ENCODE assay signal across 16 mouse cellular contexts in genomic region chr5:110505611-110506294, GRCm38 (mm10). TPM values are rescaled to one million over a fixed set of nuclear protein-coding genes. Genes with fewer than 3 reads are reported as not detected.
A peak's percentile ranks its signal among the peaks of the same experiment; 100 is the strongest.
DNase-seq lines count a peak whose midpoint lies in the region; ATAC-seq lines count a peak whose summit lies in the region.
"Had no signal": no experiment of that assay in that cellular context is flagged by ENCODE, and none has a peak within 500 bp of the region (broad histone marks: within the 10 kb centered on the region; RNA-seq: fewer than 3 reads in every experiment).

No protein-coding gene starts in this region.

- peaks cover 19% of the 10 kb centered on the region for H3K4me1 ChIP-seq in midbrain, embryonic 10.5 days
- 0 out of 2 replicates have a peak, but pooled peaks cover 3% of the 10 kb centered on the region for H3K4me1 ChIP-seq in midbrain, embryonic 15.5 days
- peaks cover 17% of the 10 kb centered on the region for H3K4me1 ChIP-seq in embryonic facial prominence, embryonic 10.5 days

- peak; percentile 89 for DNase-seq in heart, adult 11 months
- DNase-seq in heart, postnatal 4 days, result no peak
- no peak for DNase-seq in midbrain, embryonic 10.5 days (ENCODE audit: low spot score)
- DNase-seq in embryonic facial prominence, embryonic 10.5 days (ENCODE audit: low spot score), result peak; percentile 14
- DNase-seq in retina, embryonic 14.5 days (ENCODE audit: low spot score), result peak; percentile 63
- no peak for DNase-seq in cerebellum, postnatal 14 days
- DNase-seq: adrenal gland, adult 2 months; cerebellum, adult 2 months; kidney, adult 2 months; kidney, postnatal 25 days; left cerebral cortex, postnatal 4 days; lung, embryonic 14.5 days had no signal

- ATAC-seq in midbrain, embryonic 15.5 days (replicated peaks), result no peak

- H3K9ac ChIP-seq in midbrain, embryonic 15.5 days, result no peak overlapping the region
- H3K9ac ChIP-seq: lung, embryonic 14.5 days had no signal

- H3K4me2 ChIP-seq in midbrain, embryonic 15.5 days, result no peak overlapping the region
- H3K4me2 ChIP-seq: liver, embryonic 11.5 days; lung, embryonic 14.5 days had no signal

- peak overlapping the region; percentile 52; the same call in 1 of the 2 replicates for H3K27ac ChIP-seq in midbrain, embryonic 10.5 days (replicated peaks)
- no peak overlapping the region; the same call in 1 of the 2 replicates for H3K27ac ChIP-seq in midbrain, embryonic 15.5 days
- no peak overlapping the region; the same call in 1 of the 2 replicates for H3K27ac ChIP-seq in embryonic facial prominence, embryonic 10.5 days (replicated peaks)

- H3K27me3 ChIP-seq in midbrain, embryonic 10.5 days (ENCODE audit: low read depth, poor library complexity, severe bottlenecking), result peaks cover 12% of the 10 kb centered on the region; the same call in 1 of the 2 replicates
- no peaks in the 10 kb centered on the region for H3K27me3 ChIP-seq in midbrain, embryonic 15.5 days (replicated peaks)
- peaks cover 12% of the 10 kb centered on the region; the same call in 1 of the 2 replicates for H3K27me3 ChIP-seq in embryonic facial prominence, embryonic 10.5 days (replicated peaks; ENCODE audit: low read depth, poor library complexity, severe bottlenecking)

- no peaks in the 10 kb centered on the region for H3K36me3 ChIP-seq in midbrain, embryonic 10.5 days
- H3K36me3 ChIP-seq in midbrain, embryonic 15.5 days (replicated peaks), result no peaks in the 10 kb centered on the region
- H3K36me3 ChIP-seq in embryonic facial prominence, embryonic 10.5 days (replicated peaks), result no peaks in the 10 kb centered on the region

- no peak overlapping the region for H3K4me3 ChIP-seq in midbrain, embryonic 10.5 days
- no peak overlapping the region for H3K4me3 ChIP-seq in midbrain, embryonic 15.5 days
- H3K4me3 ChIP-seq in embryonic facial prominence, embryonic 10.5 days, result no peak overlapping the region

- 63% methylated on average over 10 of the region's 10 CpGs for WGBS in midbrain, embryonic 10.5 days
- 50% methylated on average over 10 of the region's 10 CpGs for WGBS in midbrain, embryonic 15.5 days
- 57% methylated on average over 10 of the region's 10 CpGs for WGBS in embryonic facial prominence, embryonic 10.5 days

- H3K9me3 ChIP-seq in midbrain, embryonic 10.5 days (replicated peaks), result no peaks in the 10 kb centered on the region
- no peaks in the 10 kb centered on the region for H3K9me3 ChIP-seq in midbrain, embryonic 15.5 days
- no peaks in the 10 kb centered on the region for H3K9me3 ChIP-seq in embryonic facial prominence, embryonic 10.5 days

RNA-seq across cellular contexts. Expression of gene Galnt9, which starts 38.4 kb away (rescaled TPM):
- total RNA-seq in heart, postnatal 4 days (2021), result not detected
- 3.4 and 7.3 TPM in 2 replicates for polyA plus RNA-seq in midbrain, embryonic 10.5 days (2016; fragmentation: Nextera tagmentation; extraction: Ambion mirVana)
- polyA plus RNA-seq in midbrain, embryonic 15.5 days (2015; fragmentation: Nextera tagmentation; extraction: Ambion mirVana), result 26.7 and 26.8 TPM in 2 replicates
- polyA plus RNA-seq in embryonic facial prominence, embryonic 10.5 days (2016; fragmentation: Nextera tagmentation; extraction: Ambion mirVana), result 1.5 and 2.1 TPM in 2 replicates
- total RNA-seq: granulocyte monocyte progenitor cell, adult 5-6 weeks; hematopoietic stem cell, adult 5-6 weeks had no signal
- polyA plus RNA-seq: lung, embryonic 14.5 days had no signal

RNA-seq across cellular contexts. Expression of gene Fbrsl1, which starts 57.5 kb away (rescaled TPM):
- 10 to 100 TPM; 49.7 to 52.2 TPM for total RNA-seq in heart, postnatal 4 days (2021)
- polyA plus RNA-seq in midbrain, embryonic 10.5 days (2016; fragmentation: Nextera tagmentation; extraction: Ambion mirVana), result 10.3 and 14.6 TPM in 2 replicates
- polyA plus RNA-seq in midbrain, embryonic 15.5 days (2015; fragmentation: Nextera tagmentation; extraction: Ambion mirVana), result 24.2 and 25.9 TPM in 2 replicates
- 21.5 and 23.5 TPM in 2 replicates for polyA plus RNA-seq in embryonic facial prominence, embryonic 10.5 days (2016; fragmentation: Nextera tagmentation; extraction: Ambion mirVana)

Comparison
In these comparisons a context has a peak if more than half of its experiments do, and no peak if none do; other contexts are left out.
1. DNase-seq: peak in heart, adult 11 months (single experiment), embryonic facial prominence, embryonic 10.5 days (single experiment) and retina, embryonic 14.5 days (single experiment); none in heart, postnatal 4 days (single experiment), midbrain, embryonic 10.5 days (single experiment) and cerebellum, postnatal 14 days (0 of 2).